Mouse (Mus musculus) mature B cell (primary cell): Measurements from ENCODE around the gene Ypel4.

ENCODE experiments used
- in situ Hi-C: fragments of 300-500 bp; cut with MboI; formaldehyde crosslinking; loops from 2 replicates; pipeline ENCODE4 v1.14.3; 2019

The Ypel4 gene

DNA sequence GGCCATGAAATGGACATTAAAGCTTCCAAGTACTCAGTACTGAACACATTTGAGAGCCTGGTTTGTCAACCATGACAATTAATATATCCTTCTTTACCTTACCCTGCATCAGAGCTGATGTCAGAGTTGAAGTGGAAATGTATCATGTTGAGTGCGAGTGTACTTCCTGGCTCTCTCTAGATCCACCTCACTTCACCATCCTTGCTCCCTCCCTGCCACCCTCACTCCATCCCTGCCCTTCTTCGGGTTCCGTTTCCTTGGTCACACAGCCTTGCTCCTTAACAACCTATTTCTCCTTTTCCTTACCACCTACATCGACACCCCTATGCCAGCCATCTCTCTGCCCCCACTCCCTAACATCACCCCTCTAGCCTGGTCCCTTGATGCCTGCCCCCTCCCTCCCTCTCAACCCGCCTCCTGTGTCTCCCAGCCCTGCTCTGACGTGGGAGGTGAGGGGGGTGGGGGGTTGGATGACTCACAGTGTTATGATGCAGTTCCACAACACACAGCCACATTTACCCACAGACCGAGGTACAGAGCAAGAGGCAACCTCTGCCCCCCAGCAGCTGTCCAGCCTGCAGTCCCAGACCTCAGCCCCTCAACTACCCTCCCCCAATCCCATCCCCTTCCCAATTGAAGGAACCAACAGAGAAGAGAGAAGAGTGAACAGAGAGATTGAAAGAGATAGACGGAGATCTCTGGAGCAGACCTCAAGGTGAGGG lies at the start of gene Ypel4:
TSS of gene Ypel4 (plus strand) at position 480 of the 722 bp plus-strand sequence.
- in situ Hi-C loops: no loop called here

DNA sequence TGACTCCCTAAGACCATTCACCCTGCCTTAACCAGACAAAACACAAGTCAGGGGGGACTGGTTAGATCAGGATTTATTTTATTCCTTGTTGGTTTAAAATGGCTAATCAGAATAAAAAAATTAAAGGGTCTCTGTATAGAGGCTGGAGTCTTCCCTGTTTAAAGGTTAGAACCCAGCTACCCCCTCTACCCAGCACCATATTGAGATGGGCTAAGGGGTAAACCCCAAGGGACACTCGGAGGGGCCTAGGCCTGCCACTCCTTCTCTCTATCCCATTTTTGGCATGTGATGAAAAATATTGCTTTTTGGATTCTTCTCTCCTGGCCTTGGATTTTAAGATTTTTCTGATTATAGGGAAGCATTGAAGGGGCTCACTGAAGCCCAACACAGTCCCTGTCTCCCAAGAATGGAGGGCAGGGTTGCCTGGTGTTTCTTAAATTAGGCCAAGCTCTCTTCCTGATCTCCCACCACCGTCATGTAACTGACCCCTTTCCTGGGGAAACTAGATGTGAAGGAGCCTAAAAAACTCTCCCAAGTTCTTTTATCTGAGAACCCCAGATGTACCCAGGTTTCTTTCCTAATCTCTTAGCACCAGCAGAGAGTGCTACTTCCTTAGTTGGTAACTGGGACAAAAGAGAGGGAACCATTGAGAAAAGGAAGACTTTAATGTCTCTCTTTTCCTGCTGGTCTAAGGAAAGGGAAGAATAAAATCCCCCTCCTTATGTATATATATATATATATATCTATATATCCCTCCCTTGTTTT lies 45.6 kb upstream of the Ypel4 start:
- in situ Hi-C loops: no loop called here

DNA sequence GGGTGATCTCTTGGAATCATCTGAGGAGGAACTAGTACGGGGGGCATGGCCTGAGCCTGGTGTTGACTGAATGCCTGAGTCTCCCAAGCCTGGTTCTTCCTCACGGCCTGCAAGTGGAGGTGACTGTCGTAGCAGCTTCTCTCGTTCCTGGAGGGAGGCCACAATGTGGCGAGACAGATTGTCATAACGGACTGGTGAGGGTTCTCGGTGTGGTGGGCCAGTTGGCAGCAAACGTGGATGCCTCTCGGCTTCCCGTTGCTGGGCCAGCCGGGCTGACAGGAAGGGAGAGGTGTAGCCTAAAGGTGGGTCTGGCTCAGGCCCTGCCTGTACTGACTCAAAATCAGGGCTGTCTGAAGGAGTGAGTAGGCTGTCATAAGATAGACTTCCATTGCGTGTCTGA lies 43.8 kb upstream of the Ypel4 start:
- in situ Hi-C loops: no loop called here

GRCm38 (mm10) chr2:84695007-84695695 lies 38.7 kb upstream of the Ypel4 start:
- in situ Hi-C loops: no loop called here

DNA sequence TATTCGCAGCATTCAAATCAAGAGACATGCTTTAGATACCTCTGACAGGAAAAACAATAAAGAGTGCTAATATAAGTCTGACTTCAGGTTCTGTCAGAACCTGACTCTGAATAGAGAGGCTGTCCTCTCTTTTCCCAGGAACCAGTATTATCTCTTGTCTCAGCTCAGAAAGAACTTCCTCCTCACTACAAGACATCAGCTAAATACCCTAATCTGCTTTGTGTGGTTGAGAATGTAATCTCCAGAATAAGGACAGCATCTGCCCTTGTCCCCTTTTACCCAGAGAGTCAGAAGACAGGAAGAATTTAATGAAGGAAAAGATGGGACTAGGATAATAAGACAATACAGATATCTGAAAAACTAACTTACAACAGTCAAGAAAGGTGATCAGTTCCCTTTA lies 30.4 kb upstream of the Ypel4 start:
- in situ Hi-C loops: no loop called here

- in situ Hi-C loops: no loop called here
These were observed 29.5 kb upstream of the Ypel4 start for GRCm38 (mm10) chr2:84704329-84704728.

DNA sequence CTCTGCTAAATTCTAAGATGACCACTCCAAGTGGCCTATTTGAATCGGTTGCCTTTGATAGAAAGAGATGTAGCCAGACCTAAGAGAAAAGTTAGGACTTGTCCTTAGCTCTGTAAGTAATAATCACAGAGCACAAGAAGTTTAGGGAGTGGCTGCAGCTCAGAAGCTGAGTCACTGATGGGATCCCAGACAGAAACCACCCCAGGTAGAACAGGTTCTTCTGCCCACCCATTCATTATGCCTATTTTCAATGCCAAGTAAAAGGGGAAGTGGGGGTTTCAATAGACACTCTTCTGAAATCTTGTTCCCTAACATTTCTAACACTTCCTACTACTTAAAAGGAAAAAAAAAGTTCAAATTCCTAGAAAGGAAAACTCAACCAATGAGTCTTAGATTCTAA lies 28.6 kb upstream of the Ypel4 start:
- in situ Hi-C loops: no loop called here

DNA sequence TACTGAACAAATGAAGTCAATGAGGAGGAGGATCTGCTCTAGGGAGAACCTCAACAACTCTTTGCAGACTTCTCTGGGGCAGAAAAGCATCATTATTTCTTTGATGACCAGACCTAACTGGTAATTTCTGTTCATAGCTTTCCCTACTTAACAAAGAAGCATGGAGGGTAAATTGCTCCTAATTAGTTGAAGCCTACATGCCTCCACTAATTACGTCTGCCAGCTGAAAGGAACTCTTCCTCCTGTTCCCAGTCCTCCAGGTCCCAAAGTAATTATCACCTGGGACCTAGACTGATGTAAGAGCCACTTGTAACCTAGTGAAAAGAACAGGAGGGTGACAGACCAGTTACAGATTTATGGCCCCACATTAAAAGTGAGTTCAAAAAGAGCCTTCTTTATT lies 26.3 kb upstream of the Ypel4 start:
- in situ Hi-C loops: no loop called here

DNA sequence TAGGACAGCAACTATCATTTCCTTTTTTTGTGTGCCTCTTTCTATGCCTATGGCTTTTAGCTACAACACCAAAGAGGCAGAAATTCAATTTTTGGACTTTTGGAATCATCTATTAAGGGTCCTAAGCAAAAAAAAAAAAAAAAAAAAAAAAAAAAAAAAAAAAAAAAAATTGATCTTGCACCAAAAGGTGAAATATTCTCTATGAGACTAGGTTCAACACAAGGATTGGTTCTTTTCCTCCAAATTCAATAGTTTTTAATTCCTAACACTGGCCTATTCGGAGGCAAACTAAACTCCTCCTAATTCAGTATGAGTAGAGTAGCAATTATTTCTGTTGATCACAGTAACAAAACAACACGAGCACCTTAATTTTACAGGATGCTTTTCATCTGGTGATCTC lies 22.0 kb upstream of the Ypel4 start:
- in situ Hi-C loops: no loop called here

- in situ Hi-C loops: no loop called here
These were observed 19.4 kb upstream of the Ypel4 start for GRCm38 (mm10) chr2:84714422-84714810.

GRCm38 (mm10) chr2:84714811-84715561 lies 18.9 kb upstream of the Ypel4 start, which contains the start of gene Zdhhc5:
Zdhhc5 (minus strand) TSS chr2:84715180.
- in situ Hi-C loops: no loop called here

GRCm38 (mm10) chr2:84715562-84716361 lies 18.1 kb upstream of the Ypel4 start:
- in situ Hi-C loops: no loop called here

DNA sequence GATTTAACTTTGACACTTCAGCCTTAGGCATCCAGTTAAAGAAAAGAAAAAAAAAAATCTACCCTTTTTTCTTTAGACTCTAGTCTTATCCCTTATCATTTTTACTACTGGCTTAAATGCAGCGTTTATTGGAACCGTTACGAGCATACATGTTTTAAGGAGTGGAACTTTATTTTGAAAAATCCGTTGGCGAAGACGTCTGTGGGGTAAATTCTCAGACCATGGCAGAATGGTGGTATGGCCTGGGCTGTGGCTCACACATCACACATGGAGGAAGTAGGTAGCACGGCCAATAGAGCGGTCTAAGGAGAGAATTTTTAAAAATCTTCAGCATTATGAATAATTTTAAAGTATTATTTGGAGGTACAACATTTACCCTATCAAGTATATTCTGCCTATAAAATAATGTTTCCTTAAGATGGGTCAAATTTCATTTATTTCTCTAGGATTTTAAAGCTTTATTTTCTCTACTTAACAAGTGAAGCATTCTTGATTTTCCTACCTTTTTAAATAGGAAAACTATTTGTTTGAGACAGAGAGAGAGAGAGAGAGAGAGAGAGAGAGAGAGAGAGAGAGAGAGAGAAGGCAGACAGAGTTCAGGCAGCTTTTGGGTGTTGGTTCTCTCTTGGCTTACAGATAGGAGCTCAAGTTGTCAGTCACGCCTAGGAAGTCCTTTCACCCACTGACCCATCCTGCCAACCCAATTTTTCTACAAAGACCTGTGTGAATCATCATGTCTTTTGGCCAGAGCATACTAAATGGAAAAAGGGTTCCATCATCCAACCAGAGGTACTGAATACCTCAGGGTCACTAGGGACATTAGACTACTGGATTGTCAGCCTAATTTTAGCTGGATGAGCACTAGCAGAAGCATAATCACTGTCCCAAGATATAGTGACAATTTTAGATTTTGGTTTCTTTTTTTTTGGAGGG lies 17.2 kb upstream of the Ypel4 start:
- in situ Hi-C loops: no loop called here

GRCm38 (mm10) chr2:84717357-84717756 lies 16.5 kb upstream of the Ypel4 start:
- in situ Hi-C loops: no loop called here

DNA sequence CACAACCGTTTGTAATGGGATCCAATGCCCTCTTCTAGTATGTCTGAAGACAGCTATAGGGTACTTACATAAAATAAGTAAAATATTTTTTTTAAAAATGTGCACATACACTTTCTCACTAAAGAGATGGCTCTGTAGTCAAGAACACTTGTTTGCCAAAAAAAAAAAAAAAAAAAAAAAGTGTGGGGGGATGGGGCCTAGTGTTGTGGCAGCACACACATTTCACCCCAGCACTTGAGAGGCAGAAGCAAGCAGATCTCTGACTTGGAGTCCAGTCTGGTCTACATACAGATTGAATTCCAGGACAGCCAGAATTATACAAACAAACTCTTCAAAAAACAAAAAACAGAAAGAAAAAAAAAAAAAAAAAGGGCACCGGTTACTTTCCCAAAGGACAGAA lies 13.1 kb upstream of the Ypel4 start:
- in situ Hi-C loops: no loop called here

DNA sequence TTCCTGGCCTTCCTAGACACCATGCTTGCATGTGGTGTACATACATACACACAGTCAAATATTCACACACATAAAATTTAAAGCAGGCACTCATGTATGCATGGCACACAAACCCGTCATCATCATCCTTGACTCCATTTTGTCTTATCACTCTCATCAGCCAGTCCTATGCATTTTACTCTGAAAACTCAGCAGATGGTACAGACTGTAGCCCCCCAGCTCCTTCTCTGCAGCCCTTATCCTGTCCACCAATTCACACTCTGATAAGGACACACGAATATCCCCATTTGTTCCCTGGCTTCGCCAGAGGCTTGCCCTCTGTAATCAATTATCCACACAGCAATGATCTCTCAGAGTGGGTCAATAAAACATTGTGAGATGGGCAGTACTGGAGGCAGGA lies 12.7 kb upstream of the Ypel4 start:
- in situ Hi-C loops: no loop called here

GRCm38 (mm10) chr2:84723856-84724255 lies 10.0 kb upstream of the Ypel4 start:
- in situ Hi-C loops: no loop called here

DNA sequence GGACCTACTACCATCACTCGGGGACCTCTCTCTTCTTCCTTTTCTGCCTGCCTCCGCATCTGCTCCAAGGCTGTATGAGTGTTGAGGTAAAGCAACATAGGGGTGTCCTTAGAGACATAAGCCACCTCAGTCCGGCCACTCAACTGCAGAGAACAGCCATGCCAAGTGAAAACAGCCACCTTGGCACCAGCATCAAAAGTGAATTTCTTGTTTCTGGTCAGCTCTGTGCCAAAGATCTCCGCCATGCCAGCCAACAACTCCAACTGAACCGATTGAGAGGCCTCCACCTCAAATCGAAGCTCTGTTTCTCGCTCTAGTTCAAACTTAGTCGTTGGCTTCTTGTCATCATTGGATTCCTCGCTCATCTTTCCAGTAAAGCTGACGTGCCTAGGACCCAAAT lies 8.1 kb upstream of the Ypel4 start:
- in situ Hi-C loops: no loop called here

DNA sequence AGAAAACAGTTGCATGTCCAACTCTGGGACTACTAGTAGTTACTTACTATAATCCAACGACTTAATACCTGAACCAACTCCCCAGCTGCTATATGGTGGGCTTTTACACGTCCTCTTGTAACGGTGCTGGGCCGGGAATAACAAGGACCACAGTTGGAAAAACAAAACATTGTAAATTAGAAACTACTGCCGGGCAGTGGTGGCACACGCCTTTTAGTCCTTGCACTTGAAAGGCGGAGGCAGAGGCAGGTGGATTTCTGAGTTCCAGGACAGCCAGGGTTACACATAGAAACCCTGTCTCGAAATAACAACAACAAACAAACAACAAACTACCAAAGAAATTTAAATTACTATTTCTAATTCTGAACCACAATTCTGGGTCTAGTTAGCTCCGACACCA lies 7.1 kb upstream of the Ypel4 start:
- in situ Hi-C loops: no loop called here

DNA sequence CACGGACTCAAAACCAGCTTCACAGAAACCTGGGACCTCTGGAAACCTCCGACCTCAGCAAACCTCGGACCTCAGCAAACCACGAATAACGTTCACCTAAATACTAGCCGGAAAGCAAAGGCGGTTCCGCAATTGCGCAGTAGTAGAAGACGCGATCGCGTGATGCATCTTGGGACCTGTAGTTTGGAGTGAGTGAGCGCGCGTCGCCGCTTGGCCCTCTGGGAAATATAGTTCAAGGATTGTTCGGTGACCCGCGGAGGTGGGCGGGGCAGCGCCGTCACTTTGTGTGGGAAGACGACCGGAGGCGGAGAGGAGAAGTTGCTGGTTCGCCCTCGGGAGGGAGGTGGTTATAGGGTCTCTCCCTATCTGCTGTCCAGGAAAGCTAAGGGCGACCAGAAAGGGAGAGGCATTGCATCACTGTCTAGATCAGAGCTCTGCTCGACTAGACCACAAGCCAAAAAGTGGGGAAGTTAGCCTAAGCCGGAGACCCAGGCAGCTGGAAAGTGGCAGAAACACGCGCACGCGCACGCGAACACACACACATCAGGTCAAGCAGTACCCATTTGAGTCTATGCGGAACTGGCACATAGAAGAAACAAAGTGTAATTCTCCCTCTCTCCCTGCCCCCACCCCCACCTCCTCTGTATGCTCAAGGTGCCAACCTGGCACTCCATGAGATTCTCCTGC lies 6.5 kb upstream of the Ypel4 start, which contains the start of gene Clp1:
TSS of gene Clp1 (minus strand) at position 179 of the 687 bp plus-strand sequence.
- in situ Hi-C loops: no loop called here
